Mouse (Mus musculus): ENCODE results near the gene Tnp1.

- TF ChIP-seq ZC3H11A (IDR thresholded peaks at IDR 0.05; ENCODE audit: borderline replicate concordance, low read depth, low read length) (no peak), ZNF384 (IDR thresholded peaks at IDR 0.05; ENCODE audit: low read depth, low read length) (no peak), MAFK (IDR thresholded peaks at IDR 0.05; ENCODE audit: insufficient read depth, low read depth, low read length) (peak; percentile 78; the same call in 1 of the 2 replicates)
These were observed 23.5 kb downstream of the Tnp1 start for GRCm38 (mm10) chr1:72992209-72992608.

All from ES-E14 (cell line).